Mouse (Mus musculus) cerebellum, postnatal 10 days (tissue): ENCODE results near the gene Hoxd11.

Source experiments
- DNase-seq, 2 experiments: peaks; one replicate each; pipeline ENCODE4 v3.0.0; 2021; ENCODE audit warnings: mixed read lengths in 2 of 2

Gene Hoxd11

DNA sequence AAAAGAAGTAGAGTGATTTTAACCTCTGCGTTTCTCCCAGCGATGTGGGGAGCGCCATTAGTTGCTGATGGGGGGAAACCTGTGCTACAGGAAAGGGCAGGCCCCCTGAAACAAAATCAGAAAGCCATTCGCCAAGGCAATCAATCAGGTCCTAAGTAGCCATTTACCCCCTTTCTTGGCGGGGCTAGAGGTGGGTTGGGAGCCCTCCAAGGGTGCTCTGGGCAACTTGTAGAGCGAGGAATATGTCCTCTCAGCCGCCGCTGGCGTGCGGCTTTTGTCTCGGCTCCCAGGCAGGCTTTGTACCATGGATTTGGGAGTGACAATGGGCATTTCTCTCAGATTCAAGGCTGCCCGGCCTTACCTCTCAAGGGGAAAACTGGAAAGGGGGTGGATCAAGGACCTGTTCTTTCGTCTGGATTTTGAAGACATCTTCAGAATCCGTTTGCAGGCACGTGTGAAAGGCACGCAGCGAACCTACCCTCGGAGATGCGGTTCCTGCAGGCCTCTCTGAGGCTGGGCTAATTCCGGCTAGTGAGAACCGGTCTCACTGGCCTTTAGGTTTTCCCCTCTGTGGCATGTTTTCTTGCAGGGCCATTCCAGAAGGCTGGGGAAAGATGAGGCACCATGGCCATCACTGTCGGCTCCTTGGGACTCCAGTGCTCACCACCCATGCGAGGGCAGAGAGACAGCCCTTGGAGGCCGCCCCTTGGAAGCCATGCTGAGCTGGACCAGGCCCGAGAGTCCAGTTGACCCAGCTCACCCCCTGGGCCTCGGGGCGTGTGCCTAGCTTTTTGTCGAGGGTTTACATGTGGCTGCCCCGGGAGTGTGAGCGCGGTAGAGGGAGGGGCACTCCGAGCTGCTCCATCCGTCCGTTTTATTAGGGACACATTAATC is 17.3 kb downstream of the Hoxd11 start:
- no peak for DNase-seq

DNA sequence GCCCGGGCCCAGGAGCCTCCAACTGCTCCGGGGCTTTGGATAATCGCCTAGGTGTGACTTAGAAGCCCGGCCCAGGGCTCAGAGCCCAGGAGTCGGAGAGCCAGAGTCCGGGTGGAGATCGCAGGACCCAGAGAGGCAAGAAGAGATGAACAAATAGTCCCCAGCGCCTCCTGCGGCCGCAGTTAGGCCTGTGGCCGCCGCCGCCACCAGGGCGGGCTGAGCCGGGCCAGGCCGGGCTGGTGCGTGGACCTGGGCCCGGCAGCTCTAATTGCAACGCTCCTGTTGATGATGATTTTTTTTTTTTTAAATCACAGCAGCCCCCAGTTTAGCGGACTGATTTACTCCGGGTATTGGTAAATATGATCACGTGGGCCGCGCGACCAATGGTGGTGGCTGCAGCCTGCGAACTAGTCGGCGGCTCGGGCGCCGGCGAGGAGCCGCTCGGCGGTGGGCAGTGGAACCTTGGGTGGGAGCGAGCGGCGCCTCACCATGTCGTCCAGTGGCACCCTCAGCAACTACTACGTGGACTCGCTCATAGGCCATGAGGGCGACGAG is 18.3 kb downstream of the Hoxd11 start, which contains the start of gene Hoxd9:
Hoxd9 (plus strand) TSS at position 161 of the 555 bp plus-strand sequence.
- peak in 1 of 2 experiments; percentile 66 for DNase-seq

DNA sequence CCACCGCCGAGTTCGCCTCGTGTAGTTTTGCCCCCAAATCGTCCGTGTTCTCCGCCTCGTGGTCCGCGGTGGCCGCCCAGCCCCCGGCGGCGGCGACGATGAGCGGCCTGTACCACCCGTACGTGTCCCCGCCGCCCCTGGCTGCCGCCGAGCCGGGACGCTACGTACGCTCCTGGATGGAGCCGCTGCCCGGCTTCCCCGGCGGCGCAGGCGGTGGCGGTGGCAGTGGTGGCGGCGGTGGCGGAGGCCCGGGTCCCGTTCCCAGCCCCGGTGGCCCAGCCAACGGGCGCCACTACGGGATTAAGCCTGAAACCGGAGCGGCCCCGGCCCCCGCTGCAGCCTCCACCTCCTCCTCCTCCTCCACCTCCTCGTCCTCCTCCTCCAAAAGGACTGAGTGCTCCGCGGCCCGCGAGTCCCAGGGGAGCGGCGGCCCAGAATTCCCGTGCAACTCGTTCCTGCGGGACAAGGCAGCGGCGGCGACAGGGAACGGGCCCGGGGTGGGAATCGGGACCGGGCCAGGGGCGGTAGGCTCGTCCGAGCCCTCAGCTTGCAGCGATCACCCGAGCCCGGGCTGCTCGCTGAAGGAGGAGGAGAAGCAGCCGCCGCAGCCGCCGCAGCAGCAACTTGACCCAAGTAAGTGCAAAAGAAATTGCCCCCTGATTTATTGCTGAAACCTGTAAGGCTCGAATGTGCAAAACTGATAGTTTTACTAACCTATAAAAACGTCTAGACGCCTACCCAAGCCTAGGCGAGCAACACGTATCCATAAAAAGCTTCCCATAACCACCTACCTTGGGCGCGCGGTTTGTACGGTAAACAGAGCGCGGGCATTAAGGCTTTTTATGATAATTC is 19.1 kb downstream of the Hoxd11 start:
- no peak for DNase-seq

DNA sequence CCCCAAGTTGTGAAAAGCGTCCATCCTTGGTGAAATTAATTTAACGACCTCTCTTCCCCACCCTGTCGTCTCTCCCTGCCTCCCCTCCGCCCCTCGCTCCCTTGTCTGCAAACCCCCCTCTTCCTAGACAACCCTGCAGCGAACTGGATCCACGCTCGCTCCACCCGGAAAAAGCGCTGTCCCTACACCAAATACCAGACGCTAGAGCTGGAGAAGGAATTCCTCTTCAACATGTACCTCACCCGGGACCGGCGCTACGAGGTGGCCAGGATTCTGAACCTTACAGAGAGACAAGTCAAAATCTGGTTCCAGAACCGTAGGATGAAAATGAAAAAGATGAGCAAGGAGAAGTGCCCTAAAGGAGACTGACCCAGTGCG is 19.7 kb downstream of the Hoxd11 start:
- no peak for DNase-seq

DNA sequence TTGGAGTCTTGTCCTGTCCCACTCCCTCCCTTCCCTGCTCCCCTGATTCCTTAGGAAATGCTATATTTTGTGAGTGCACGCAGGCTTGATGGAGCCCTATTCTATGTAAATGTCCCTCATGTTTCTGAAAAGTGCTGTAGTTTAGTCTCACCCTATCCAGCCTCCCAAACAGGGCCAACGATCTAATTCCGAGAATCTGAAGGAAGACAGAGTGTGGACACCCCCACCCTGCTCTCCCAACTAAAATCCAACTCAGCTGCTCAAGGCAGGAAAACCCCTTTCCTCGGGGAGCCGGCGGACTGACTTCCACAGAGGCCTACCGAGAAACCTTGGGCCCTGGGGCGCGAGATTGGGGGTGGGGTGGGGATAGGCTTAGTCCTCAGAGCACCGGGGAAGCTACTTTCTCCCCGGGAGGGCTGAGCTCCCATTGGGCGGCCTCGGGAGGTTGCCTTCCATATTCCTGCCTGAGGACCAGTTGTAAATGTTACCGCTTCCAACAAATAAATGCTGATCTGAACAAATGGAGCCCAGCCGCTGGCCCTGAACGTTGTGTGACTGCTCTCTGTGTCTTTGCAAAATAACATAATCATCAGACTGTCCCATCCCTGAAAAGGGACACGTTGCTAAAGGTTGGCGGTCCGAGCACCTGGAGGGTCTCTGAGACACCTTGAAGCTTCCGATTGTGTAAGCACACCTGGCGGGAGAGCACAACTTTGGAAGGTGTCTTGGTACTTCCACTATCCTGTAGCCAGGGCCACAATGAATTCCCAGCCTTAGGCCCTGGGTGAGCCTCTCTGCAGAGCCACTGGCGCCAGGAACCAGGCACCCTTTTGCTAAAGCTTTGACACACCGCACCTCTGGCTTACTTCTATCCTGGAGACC is 20.5 kb downstream of the Hoxd11 start:
- no peak for DNase-seq

DNA sequence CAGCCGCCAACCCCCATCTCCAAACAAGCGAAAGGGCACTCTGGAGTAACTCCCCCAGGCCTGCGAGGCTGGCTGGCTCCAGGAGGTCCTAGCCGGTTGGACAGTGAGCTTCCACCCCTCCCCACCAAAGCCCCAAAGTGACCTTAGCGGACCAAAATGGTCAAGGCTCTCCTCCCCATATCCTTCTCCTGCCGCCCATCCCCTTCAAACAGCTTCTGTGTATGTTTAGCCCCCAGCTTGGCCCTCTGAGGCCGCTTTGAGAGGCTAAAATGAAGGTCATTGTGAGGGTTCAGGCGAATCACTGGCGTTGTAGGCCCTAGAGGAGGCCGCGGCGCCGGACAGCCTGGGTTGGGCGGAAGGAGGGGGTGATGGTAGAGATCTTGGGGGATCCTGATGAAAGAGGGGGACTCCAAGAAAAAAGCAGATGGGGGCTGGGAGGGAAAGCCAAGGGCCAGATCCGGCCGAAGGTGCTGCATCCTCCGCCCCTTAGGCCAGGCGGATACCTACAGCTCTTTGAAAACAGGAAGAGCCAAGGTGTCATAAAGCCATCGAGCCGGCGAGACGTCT is 21.3 kb downstream of the Hoxd11 start:
- no peak for DNase-seq

DNA sequence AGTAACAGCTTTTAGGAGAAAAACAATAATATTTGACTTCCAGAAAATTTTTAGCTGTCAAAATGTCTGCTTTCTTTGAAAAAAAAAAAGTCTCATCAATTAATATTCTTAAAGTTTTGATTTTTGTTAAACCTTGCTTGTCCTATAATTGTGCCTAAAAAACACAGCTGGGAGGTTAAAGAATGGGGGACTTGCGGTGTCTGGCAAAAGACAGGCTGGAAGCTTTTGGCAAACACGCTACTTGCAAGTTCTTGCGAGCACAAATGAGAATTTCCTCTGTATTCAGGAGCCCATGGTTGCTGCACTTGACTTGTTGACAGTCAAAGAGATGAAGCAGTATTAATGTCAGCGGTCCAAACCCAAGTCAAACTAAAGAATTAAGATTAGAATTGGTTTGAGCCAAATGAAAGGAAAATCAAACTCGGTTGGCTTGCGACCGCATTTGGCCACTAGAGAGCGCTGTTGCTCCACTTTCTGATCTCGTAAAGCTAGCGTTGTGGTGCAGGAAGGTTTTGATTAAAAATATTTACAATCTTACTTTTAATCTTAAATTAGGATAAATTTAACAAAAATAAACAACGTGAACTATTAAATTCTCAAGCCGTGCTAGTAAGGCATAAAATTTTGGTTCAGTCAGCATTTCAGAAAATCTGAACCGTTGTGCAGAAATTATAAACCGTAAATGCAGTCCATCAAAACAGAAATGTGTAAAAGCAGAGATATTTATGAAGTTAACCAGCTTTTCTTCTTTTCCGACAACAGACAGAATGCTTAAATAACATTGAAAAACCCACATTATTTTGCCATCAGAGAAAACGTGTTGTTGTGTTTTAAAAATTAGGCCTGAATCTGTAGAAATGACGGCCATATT is 22.8 kb downstream of the Hoxd11 start:
- peak; percentile 90 to 94 for DNase-seq

DNA sequence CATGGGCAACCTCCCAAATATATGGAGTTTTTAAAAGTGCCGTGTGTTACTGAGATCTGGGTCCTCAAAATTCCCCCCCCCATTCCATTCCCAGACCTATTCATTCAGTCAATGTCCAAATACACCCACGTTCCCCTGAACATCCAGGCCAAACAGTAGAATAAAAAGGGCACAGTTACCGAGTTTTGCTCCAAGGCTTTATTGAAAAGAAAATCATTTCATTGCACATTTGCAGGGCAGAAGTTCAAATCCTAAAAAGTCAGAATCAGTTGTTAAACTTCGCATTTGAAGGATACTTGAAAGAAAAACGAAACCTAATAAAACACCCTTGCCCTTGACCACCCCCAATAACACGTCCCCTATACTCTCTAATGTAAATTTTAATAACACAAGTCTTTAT is 23.5 kb downstream of the Hoxd11 start:
- DNase-seq, result no peak

DNA sequence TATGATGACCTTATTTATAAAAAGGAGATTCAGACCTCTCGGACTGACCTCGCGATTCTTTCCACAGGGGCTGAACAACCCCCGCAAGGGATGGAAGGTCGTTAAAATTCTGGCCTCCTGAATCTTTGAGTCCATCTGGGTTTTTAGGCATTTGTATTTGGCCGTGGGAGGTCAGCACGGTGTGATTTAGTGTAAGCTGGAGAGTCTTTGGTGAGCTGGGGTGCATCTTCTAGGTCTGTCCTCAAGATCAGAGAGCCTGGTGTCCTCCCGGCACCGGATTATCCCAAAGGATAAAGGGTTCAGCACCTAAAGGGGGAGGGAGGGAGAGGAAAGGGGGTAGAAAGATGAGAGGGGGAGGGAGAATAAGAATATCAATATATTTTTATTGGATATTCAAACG is 24.0 kb downstream of the Hoxd11 start:
- DNase-seq, result no peak

DNA sequence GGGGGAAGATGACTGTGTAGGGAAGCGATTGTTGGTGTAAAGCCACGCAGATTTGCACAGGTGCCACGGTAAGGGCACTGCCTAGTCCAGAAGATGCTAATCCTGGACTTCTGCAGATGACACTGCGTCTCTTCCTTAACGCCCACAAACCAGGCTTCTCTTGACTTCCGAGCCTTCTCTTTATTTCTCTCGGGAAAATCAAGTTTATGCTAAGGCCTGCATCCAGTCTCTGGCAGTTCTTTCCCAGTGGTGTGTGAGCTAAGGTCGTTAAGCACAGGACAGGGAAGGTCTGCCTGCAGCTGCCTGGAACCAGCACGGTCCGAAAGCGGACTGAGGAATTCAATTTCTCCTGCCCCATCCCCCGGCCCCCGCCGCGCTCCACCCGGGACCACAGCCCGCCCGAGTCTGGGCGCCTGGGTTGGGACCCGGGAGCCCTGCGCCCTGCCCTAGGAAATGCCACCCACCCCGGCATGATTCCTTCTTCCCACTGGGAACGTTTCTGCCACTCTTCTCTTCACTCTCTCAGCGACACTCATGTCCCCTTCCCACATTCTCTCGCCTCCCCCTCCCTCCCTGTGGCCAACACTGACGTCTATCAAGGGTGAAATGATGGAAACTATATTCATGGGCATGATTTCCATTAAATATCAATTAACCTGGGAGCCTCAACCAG is 24.5 kb downstream of the Hoxd11 start:
- peak in 1 of 2 experiments; percentile 32 for DNase-seq

DNA sequence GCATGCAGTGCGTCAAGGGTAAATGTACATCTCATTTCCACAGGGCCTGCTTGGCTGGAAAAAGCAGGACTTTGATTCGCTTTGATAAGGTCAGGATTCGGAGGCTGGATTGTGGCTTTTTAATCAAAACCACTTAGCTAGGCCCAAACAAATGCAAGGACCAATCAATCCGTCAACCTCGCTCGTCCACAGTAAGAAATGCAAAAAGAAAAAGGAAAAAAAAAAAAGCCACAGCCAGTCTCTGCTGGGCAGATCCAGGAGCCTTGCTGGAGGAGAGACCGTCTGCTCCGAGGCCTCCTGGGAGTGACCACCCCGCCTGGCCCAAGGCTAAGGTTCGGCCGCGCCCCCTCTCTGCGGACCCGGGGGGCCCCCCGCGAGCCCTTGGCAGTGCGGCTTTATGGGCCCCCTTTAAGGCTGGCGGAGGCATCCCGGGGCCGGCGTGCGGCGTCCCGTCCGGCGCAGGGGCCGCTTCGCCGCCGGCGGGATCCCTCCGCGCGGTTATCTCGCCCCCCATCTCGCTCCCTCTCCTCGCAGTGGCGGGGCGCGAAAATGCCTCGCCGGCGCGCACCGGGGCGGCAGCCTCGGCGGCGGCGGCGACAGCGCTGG is 25.1 kb downstream of the Hoxd11 start, which contains the start of gene Hoxd8:
Hoxd8 (plus strand) TSS at position 223 of the 606 bp plus-strand sequence.
- peak in 1 of 2 experiments; percentile 27 for DNase-seq

DNA sequence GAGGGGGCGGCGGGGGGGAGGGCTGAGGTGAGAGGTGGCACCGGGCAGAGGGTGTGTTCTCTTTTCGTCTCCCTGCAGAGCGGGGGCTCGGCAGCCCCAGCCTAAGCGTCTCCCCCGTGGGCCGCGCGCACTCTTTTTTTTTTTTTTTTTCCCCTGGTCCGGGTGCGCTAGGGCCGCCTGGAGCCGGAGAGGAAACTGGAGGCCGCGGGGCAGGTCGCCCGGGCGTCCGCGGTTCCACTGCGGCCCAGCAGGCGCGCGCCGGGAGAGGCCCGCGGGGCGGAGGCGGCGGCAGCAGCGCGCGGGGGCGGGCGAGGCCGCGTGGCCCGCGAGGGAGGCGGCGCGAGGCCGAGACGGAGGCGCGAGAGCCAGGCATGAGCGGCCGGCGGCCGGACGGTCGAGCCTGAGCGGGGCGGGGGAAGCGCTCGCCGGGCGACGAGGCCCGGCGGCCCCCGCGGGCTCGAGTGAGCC is 25.7 kb downstream of the Hoxd11 start:
- DNase-seq, result no peak

DNA sequence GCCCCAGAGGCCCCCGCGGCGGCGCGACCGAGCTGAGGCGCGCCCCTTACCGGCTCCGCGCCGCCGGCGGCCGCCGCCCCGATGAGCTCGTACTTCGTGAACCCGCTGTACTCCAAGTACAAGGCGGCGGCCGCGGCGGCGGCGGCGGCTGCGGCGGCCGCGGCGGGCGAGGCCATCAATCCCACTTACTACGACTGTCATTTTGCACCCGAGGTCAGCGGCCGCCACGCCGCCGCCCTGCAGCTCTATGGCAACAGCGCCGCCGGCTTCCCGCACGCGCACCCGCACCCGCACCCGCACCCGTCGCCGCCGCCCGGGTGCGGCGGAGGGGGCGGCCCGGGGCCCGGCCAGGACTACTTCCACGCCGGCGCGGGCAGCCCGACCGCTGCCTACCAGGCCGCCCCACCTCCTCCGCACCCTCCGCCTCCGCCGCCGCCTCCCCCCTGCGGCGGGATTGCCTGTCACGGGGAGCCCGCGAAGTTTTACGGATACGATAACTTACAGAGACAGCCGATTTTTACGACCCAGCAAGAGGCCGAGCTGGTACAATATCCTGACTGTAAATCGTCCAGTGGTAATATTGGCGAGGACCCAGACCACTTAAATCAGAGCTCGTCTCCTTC is 26.2 kb downstream of the Hoxd11 start:
- no peak for DNase-seq

DNA sequence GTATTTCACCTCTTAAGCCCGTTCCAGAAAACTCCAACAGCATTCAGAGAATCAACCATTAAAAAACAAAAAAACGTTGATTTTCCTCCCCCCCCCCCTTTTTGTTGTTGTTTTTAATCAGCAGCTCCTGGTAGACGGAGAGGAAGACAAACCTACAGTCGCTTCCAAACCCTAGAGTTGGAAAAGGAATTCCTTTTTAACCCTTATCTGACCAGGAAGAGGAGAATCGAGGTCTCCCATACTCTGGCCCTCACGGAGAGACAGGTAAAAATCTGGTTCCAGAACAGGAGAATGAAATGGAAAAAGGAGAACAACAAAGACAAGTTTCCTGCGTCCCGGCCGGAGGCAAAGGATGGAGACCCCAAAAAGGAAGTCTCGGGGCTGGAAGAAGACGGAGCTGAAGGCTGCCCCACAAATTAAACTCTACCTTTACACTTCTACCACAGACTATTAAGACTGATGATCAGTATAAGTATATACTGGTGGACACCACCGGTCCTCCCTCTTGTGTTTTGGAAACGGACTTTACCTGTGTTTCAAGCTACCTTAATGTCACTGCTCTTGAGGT is 27.1 kb downstream of the Hoxd11 start:
- DNase-seq, result no peak

DNA sequence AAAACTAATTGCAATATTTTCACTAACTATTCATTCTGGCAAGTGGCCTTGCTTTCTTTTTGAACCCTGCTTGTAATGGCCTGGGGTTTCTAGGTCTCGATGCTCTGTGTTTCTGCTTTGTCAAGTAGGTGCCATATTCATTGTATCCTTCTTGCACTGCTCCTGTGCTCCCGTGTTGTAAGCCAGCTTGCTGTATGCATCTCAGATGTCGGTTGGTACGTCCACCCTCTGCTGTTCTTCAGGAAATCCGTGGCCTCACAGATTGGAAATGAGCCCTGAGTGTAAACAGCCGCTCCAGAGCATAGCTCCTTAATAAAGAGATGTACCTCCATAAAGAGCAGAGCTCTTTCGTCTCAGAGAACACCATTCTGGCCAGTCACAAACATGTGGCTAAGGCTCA is 28.2 kb downstream of the Hoxd11 start:
- no peak for DNase-seq

DNA sequence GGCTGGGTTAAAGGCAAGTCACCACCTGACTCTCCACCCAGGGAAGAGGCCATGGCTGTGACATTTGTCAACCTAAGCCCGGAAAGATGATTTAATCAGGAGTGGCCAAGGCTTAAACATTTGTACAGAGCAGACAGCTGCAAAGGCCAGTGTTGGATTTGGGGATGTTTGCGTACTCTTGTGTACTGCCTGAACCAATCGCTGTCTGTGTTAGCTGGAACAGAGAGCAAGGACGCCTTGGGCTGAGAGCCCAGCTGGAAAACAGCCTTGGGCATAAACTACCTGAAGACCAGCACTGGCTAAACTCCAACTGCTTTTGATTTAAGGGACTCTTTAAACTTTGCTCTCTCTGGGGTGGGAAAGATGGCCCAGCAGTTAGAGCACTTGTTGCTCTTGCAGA is 29.3 kb downstream of the Hoxd11 start:
- no peak for DNase-seq

DNA sequence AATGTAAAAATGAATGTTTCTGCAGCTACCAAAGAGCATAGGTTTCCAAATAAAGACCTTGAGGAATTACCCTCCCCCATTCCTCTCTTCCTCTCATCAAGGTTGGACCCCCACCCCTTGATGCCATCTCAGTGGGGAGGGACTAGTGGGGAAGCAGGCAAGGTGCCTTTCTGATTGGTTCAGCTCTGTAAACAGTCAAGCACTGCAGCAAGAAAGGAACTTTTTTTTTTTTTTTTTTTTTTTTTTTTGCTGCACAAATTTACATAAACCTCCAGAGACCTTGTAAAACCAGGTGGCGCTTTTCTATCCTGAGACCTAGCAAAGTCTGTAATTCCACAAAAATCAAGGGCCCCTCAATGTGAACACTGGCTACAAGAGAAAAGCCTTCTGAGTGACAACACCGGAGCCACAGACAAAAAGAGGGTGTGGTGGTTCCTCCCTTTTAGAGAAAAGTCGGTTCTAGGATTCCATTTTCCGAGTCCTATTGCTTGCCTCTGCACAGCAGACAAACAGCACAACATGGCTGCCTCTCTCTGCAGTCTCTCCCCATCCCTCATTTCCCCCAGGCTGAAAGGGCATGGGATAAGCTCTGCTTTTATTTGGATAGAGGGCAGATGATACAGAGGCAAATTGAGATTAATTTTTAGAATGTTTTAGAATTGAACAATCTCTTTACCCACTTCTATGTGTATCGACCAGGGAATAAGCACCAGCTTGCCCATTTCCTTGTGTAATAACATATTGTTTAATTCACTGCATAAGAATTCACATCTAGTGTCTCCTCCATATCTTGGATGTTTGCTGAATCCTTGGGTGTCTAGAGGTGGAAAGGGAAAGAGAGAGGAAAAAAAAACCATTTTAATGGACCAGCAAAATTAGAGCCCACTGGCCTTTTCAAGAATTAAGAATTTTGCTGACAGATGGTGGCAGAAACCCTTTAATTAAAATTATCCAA is 30.4 kb downstream of the Hoxd11 start:
- DNase-seq, result no peak
